Mouse (Mus musculus) embryonic facial prominence, embryonic 15.5 days (tissue): ENCODE results near the gene Clca3b. TPM values are rescaled to one million over a fixed set of nuclear protein-coding genes. Genes with fewer than 3 reads are reported as not detected.
"Not testable (repeated sequence)": the region's sequence is repeated elsewhere in the genome, so short reads cannot be mapped to it uniquely, and the experiment has no call there.

Source experiments
- ATAC-seq: fragments of 200-750 bp; cut with Nextera tagmentation; 2 replicates; pipeline ENCODE4 v1.8.0; 2017; ENCODE audit warnings: low read depth, moderate TSS enrichment; ENCODE audit not compliant: insufficient number of reproducible peaks, low FRiP score, low TSS enrichment
- H3K27ac ChIP-seq: fragments of 300-500 bp; sonication (generic); replicated peaks from 2 replicates; pipeline ENCODE4 v1.5.1; 2015; ENCODE audit warnings: mild to moderate bottlenecking, inconsistent platforms
- H3K27me3 ChIP-seq: fragments of 300-500 bp; sonication (generic); 2 replicates; pipeline ENCODE4 v1.6.1; 2015; ENCODE audit warnings: inconsistent platforms
- H3K36me3 ChIP-seq: fragments of 300-500 bp; sonication (generic); 2 replicates; pipeline ENCODE4 v1.6.1; 2015; ENCODE audit warnings: mild to moderate bottlenecking, inconsistent platforms
- H3K4me1 ChIP-seq: fragments of 300-500 bp; sonication (generic); 2 replicates; pipeline ENCODE4 v1.6.1; 2015; ENCODE audit warnings: inconsistent platforms
- H3K4me2 ChIP-seq: fragments of 300-500 bp; sonication (generic); replicated peaks from 2 replicates; pipeline ENCODE4 v1.6.1; 2015; ENCODE audit warnings: mild to moderate bottlenecking, inconsistent platforms
- H3K4me3 ChIP-seq: fragments of 300-500 bp; sonication (generic); replicated peaks from 2 replicates; pipeline ENCODE4 v1.5.1; 2015; ENCODE audit warnings: mild to moderate bottlenecking, inconsistent platforms
- H3K9ac ChIP-seq: fragments of 300-500 bp; sonication (generic); 2 replicates; pipeline ENCODE4 v1.6.1; 2015; ENCODE audit warnings: inconsistent platforms
- H3K9me3 ChIP-seq: fragments of 300-500 bp; sonication (generic); replicated peaks from 2 replicates; pipeline ENCODE4 v1.6.1; 2016; ENCODE audit warnings: inconsistent platforms
- WGBS: fragments of 180-500 bp; shearing (Covaris S2); methylation state at CpG from one replicate; pipeline ENCODE4 v1.1.7; 2015; 5-methylcytosine and 5-hydroxymethylcytosine counted together
- polyA plus RNA-seq: library from polyadenylated mRNA; unstranded; fragments of >200 nt; fragmentation: Nextera tagmentation; extraction: Ambion mirVana; gene quantifications from 2 replicates; pipeline ENCODE4 v1.2.1, GENCODE M21; 2015

The Clca3b gene
- polyA plus RNA-seq = 0.05 and 0.09 TPM in 2 replicates

- not testable (repeated sequence) for H3K27me3 ChIP-seq, H3K9ac ChIP-seq
- WGBS = 81% methylated on average over 9 of the region's 9 CpGs
These were observed at the start of gene Clca3b for GRCm38 (mm10) chr3:144849014-144849556. TSS of gene Clca3b (minus strand) at chr3:144849357.

GRCm38 (mm10) chr3:144897042-144897678, 48.0 kb upstream of the Clca3b start:
- Histone ChIP-seq H3K9ac (no peak overlapping the region), H3K27me3 (no peaks in the 10 kb centered on the region), H3K4me2 (no peak overlapping the region), H3K4me1 (no peaks in the 10 kb centered on the region), H3K9me3 (no peaks in the 10 kb centered on the region), H3K4me3 (no peak overlapping the region), H3K36me3 (no peaks in the 10 kb centered on the region), H3K27ac (no peak overlapping the region)
- ATAC-seq = no peak
- 76% methylated on average over 2 of the region's 2 CpGs for WGBS

More at GRCm38 (mm10) chr3:144849014-144849556, at the start of gene Clca3b:
- H3K4me3 ChIP-seq, H3K36me3 ChIP-seq, H3K4me1 ChIP-seq, H3K4me2 ChIP-seq, H3K9me3 ChIP-seq, H3K27ac ChIP-seq, ATAC-seq: not testable (repeated sequence)

DNA sequence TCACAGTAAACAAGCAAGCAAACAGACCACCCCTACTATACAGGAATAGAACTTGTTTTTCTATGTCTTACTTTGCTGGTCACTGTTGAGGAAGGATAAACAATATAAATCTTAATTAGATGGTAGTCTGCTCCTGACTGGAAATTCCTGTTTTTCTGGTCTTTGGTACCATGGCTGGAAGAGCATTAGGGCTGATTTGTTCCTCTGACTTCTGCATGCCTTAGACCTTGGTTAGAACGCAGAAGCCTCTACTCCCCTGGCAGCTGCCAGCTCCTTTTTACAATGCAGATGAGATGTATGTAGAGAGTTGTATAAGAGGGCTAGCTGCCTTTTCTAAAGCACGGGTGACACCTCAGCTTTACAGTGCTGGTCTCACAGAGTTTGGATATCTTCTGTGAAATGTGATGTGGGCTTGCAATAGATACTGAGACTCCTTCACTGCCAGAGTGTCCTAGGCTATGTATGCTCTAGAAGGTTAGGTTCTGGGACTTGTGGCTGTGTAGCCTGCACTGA, 41.1 kb upstream of the Clca3b start:
- H3K36me3 ChIP-seq = no peaks in the 10 kb centered on the region
- no peak overlapping the region for H3K9ac ChIP-seq
- no peak for ATAC-seq
- no peak overlapping the region for H3K4me2 ChIP-seq
- H3K9me3 ChIP-seq = no peaks in the 10 kb centered on the region
- H3K27me3 ChIP-seq = no peaks in the 10 kb centered on the region
- no peak overlapping the region for H3K27ac ChIP-seq
- no peak overlapping the region for H3K4me3 ChIP-seq
- no peaks in the 10 kb centered on the region for H3K4me1 ChIP-seq
- WGBS = 50% methylated on average over 2 of the region's 2 CpGs

- H3K9me3 ChIP-seq = no peaks in the 10 kb centered on the region
- no peak overlapping the region for H3K4me3 ChIP-seq
- H3K4me1 ChIP-seq = no peaks in the 10 kb centered on the region
- H3K27me3 ChIP-seq = no peaks in the 10 kb centered on the region
- no peak for ATAC-seq
- H3K4me2 ChIP-seq = no peak overlapping the region
- H3K9ac ChIP-seq = no peak overlapping the region
- no peak overlapping the region for H3K27ac ChIP-seq
- no peaks in the 10 kb centered on the region for H3K36me3 ChIP-seq
These were observed 37.8 kb upstream of the Clca3b start for GRCm38 (mm10) chr3:144886957-144887356.

- not testable (repeated sequence) for H3K9me3 ChIP-seq, H3K9ac ChIP-seq
- WGBS = 24% methylated on average over 4 of the region's 4 CpGs
These were observed 22.9 kb upstream of the Clca3b start for GRCm38 (mm10) chr3:144872012-144872411.

DNA sequence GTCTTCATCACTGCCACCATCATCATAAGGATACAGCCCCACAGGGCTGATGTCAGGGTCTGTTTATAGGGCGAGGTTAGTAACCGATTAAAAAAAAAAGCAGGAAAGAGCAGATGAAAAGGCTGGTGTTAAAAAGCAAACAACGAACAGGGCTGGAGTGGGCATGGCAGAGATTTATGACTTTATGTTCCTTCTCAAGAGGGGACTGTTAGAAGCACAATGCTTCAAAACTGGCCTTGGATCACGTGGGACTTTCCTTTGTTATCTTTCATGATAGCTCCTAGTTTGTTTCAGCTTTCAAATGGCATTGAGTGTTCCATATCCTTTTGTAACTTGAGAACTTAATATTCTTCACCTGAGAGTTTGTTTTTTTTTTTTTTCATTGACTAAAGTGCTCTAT, 427 bp upstream of the Clca3b start:
- no peaks in the 10 kb centered on the region for H3K27me3 ChIP-seq
- H3K4me1 ChIP-seq = no peaks in the 10 kb centered on the region
- H3K9ac ChIP-seq = no peak overlapping the region
- ATAC-seq = no peak
- H3K4me3 ChIP-seq = no peak overlapping the region
- H3K4me2 ChIP-seq = no peak overlapping the region
- WGBS = 63% methylated on average over 4 of the region's 4 CpGs
- no peaks in the 10 kb centered on the region for H3K36me3 ChIP-seq
- no peaks in the 10 kb centered on the region for H3K9me3 ChIP-seq
- H3K27ac ChIP-seq = no peak overlapping the region

More at GRCm38 (mm10) chr3:144872012-144872411, 22.9 kb upstream of the Clca3b start:
- ATAC-seq, H3K4me2 ChIP-seq, H3K27me3 ChIP-seq, H3K27ac ChIP-seq, H3K4me1 ChIP-seq, H3K4me3 ChIP-seq, H3K36me3 ChIP-seq: not testable (repeated sequence)

- Histone ChIP-seq H3K9ac (no peak overlapping the region), H3K4me1 (no peaks in the 10 kb centered on the region), H3K9me3 (no peaks in the 10 kb centered on the region), H3K4me2 (no peak overlapping the region), H3K36me3 (no peaks in the 10 kb centered on the region), H3K27me3 (no peaks in the 10 kb centered on the region), H3K27ac (no peak overlapping the region), H3K4me3 (no peak overlapping the region)
- ATAC-seq = no peak
- 87% methylated on average over 6 of the region's 6 CpGs for WGBS
These were observed 21.9 kb downstream of the Clca3b start for GRCm38 (mm10) chr3:144827257-144827656.

- no peak overlapping the region for H3K27ac ChIP-seq
- H3K4me1 ChIP-seq = no peaks in the 10 kb centered on the region
- no peak overlapping the region for H3K9ac ChIP-seq
- no peaks in the 10 kb centered on the region for H3K27me3 ChIP-seq
- WGBS = 12% methylated on average over 10 of the region's 10 CpGs
- H3K36me3 ChIP-seq = no peaks in the 10 kb centered on the region
- H3K4me3 ChIP-seq = no peak overlapping the region
- no peak overlapping the region for H3K4me2 ChIP-seq
- ATAC-seq = no peak
- no peaks in the 10 kb centered on the region for H3K9me3 ChIP-seq
These were observed 24.0 kb downstream of the Clca3b start for GRCm38 (mm10) chr3:144825151-144825550.

GRCm38 (mm10) chr3:144823331-144823730, 25.8 kb downstream of the Clca3b start:
- Histone ChIP-seq H3K36me3 (no peaks in the 10 kb centered on the region), H3K27me3 (no peaks in the 10 kb centered on the region), H3K4me3 (no peak overlapping the region), H3K4me2 (no peak overlapping the region), H3K27ac (no peak overlapping the region), H3K4me1 (no peaks in the 10 kb centered on the region), H3K9ac (no peak overlapping the region), H3K9me3 (no peaks in the 10 kb centered on the region)
- WGBS = 73% methylated on average over 5 of the region's 5 CpGs
- ATAC-seq = no peak

DNA sequence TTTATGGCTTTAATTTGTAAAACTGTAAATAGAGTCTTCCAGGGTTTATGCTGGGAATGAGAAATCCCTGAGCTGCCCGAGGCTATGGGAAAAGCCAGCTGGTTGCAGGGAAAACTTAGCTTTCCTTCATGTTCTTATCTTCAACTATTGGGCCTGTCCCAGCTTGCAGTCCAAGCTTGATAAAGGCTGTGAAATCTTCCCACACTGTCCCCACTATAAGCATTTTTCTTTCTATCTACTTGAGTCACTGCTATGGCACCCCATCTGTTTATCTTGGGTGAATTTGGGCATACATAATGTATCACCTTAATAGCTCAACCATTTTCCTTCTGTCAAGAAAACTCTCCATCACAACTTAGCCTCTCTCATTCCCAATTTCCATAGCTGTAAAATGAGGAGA, 28.5 kb downstream of the Clca3b start:
- H3K4me2 ChIP-seq = no peak overlapping the region
- WGBS = 44% methylated on average over 1 of the region's 1 CpGs
- no peaks in the 10 kb centered on the region for H3K36me3 ChIP-seq
- H3K4me1 ChIP-seq = no peaks in the 10 kb centered on the region
- no peak overlapping the region for H3K9ac ChIP-seq
- no peak overlapping the region for H3K27ac ChIP-seq
- ATAC-seq = no peak
- no peaks in the 10 kb centered on the region for H3K27me3 ChIP-seq
- no peak overlapping the region for H3K4me3 ChIP-seq
- H3K9me3 ChIP-seq = no peaks in the 10 kb centered on the region

DNA sequence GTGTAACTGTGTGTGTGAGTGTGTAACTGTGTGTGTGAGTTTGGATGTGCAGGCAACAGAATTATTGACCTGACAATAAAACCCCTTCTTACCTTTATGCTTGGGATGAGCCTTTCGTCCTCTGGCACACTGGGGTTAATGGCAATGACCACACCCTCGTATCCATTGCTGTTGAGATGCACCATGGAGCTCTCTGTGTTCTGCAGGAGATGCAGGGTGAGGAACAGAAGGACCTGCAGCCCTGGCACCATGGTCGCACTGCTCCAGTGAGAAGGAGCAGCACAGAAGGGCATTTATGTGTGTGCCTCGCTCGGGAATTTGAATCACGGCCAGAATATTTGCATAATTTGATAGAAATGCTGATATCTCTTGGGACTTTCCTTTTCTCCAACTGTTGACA, 29.9 kb downstream of the Clca3b start, which contains the start of gene Clca3a2:
TSS of gene Clca3a2 (minus strand) at position 276 of the 400 bp plus-strand sequence.
- H3K4me1 ChIP-seq, H3K9me3 ChIP-seq, H3K4me2 ChIP-seq, H3K9ac ChIP-seq, H3K36me3 ChIP-seq, ATAC-seq, H3K27ac ChIP-seq, H3K27me3 ChIP-seq, H3K4me3 ChIP-seq: not testable (repeated sequence)
- WGBS = 68% methylated on average over 6 of the region's 6 CpGs

GRCm38 (mm10) chr3:144813336-144813735, 35.8 kb downstream of the Clca3b start:
- not testable (repeated sequence) for ATAC-seq
- 86% methylated on average over 6 of the region's 6 CpGs for WGBS

More at GRCm38 (mm10) chr3:144813336-144813735, 35.8 kb downstream of the Clca3b start:
- not testable (repeated sequence) for H3K4me1 ChIP-seq, H3K27me3 ChIP-seq, H3K27ac ChIP-seq, H3K36me3 ChIP-seq, H3K9me3 ChIP-seq, H3K4me3 ChIP-seq, H3K4me2 ChIP-seq, H3K9ac ChIP-seq
